Mouse (Mus musculus) cerebral cortex, adult 2 months (tissue): ENCODE data around the gene Gpbp1.

ENCODE experiments used
- WGBS: fragments of 180-500 bp; shearing (Covaris S2); methylation state at CpG from one replicate; pipeline ENCODE4 v1.1.7; 2018; 5-methylcytosine and 5-hydroxymethylcytosine counted together

The Gpbp1 gene

GRCm38 (mm10) chr13:111489802-111490723 is at the start of gene Gpbp1:
TSS of gene Gpbp1 (minus strand) at chr13:111490111.
- under 1% methylated on average over 107 of the region's 109 CpGs for WGBS

GRCm38 (mm10) chr13:111537718-111538117 is 47.8 kb upstream of the Gpbp1 start:
- 83% methylated on average over 9 of the region's 9 CpGs for WGBS

DNA sequence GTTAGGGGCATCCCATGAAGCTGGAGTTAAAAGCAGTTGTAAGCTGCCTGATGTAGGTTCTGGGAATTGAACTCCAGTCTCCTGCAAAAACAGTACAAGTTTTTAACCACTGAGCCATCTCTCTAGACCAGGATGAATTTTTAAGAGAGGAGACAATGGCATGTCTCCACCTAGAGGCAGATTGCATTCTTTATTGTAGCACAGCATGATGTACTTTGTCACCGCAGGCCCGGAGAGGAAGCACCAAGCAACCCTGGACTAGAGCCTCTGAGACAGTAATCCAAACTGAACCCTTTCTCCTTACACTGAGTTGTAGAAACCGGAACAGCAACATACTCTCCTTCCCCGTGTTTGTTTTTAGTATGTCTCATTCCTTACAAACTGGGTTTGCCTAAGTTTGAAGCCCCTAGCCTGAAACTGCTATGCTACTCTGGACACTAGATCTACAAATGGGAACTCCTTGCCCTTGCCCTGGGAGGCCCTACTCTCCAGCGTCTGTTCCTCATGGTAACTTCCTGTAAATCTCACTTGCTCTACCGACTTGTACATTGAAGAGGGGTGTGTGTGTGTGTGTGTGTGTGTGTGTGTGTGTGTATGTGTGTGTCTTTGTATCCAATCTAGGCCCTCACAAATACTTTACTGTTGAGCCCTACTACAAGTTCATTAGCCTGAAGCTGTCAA is 46.4 kb upstream of the Gpbp1 start:
- 72% methylated on average over 6 of the region's 6 CpGs for WGBS

GRCm38 (mm10) chr13:111534131-111534530 is 44.2 kb upstream of the Gpbp1 start:
- WGBS, result 72% methylated on average over 6 of the region's 6 CpGs

DNA sequence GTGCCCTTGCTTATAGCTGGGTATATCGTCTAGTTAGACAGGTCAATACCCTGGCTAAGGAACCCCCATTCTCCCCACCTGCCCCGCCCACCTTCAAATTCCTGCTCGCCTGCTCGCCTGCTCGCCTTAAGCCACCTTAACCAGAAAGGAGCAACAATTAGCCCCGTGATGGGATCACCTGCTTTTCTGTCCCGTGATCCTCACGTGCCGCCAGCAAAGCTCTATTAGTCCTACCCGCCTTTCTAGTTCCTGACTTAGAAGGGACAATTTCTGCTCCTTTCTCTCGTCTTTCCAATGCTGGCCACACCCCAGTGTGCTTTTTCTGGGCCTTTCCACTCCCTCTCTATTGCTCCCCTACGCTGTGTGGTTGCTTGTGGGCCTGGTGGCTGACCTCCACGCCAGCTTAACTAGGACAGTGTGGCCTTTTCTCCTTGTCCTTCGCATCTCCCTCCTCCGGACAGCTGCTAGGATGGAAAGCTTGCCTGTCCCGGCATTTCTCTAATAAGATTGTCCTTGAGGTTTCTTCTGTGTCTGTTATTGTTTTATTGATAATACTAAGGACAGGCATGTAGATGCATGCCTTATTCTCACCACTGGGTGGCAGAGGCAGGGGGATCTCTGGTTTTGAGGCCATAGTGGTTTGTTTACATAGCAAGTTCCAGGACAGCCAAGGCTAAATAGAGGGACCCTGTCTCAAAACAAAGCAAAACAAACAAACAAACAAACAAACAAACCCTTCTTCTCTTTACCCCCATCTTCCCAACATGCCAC is 42.5 kb upstream of the Gpbp1 start:
- 95% methylated on average over 16 of the region's 16 CpGs for WGBS

GRCm38 (mm10) chr13:111531701-111532100 is 41.8 kb upstream of the Gpbp1 start:
- WGBS, result 95% methylated on average over 1 of the region's 1 CpGs

- 93% methylated on average over 2 of the region's 2 CpGs for WGBS
Measured at GRCm38 (mm10) chr13:111524277-111524676, 34.4 kb upstream of the Gpbp1 start.

GRCm38 (mm10) chr13:111522336-111522735 is 32.4 kb upstream of the Gpbp1 start:
- WGBS, result 84% methylated on average over 9 of the region's 9 CpGs

DNA sequence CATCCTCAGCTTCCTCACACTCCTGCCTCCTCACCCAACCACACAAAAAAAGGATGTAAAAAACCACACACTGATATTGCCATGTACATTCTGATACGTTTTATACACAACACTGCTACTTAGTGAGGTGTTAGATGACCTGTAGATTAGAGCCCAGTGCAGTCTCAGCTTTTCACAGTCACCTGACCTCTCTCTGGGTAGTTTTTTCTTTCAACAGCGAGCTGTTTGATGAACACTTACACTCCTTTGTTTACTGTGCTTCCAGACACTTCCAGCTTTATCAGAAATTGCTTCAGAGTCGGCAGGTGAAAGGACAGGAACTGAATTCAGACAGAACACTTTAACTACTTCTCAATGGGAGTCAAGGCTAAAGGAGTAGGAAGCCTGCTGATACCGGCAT is 30.5 kb upstream of the Gpbp1 start:
- 75% methylated on average over 4 of the region's 4 CpGs for WGBS

- WGBS, result 84% methylated on average over 5 of the region's 5 CpGs
Measured at GRCm38 (mm10) chr13:111518332-111518731, 28.4 kb upstream of the Gpbp1 start.

- WGBS, result 80% methylated on average over 7 of the region's 7 CpGs
Measured at GRCm38 (mm10) chr13:111516385-111517150, 26.7 kb upstream of the Gpbp1 start.

GRCm38 (mm10) chr13:111509385-111509784 is 19.5 kb upstream of the Gpbp1 start:
- WGBS, result 57% methylated on average over 5 of the region's 5 CpGs

- 74% methylated on average over 6 of the region's 6 CpGs for WGBS
Measured at GRCm38 (mm10) chr13:111508645-111509044, 18.7 kb upstream of the Gpbp1 start.

- 29% methylated on average over 11 of the region's 11 CpGs for WGBS
Measured at GRCm38 (mm10) chr13:111494330-111495029, 4.6 kb upstream of the Gpbp1 start.

DNA sequence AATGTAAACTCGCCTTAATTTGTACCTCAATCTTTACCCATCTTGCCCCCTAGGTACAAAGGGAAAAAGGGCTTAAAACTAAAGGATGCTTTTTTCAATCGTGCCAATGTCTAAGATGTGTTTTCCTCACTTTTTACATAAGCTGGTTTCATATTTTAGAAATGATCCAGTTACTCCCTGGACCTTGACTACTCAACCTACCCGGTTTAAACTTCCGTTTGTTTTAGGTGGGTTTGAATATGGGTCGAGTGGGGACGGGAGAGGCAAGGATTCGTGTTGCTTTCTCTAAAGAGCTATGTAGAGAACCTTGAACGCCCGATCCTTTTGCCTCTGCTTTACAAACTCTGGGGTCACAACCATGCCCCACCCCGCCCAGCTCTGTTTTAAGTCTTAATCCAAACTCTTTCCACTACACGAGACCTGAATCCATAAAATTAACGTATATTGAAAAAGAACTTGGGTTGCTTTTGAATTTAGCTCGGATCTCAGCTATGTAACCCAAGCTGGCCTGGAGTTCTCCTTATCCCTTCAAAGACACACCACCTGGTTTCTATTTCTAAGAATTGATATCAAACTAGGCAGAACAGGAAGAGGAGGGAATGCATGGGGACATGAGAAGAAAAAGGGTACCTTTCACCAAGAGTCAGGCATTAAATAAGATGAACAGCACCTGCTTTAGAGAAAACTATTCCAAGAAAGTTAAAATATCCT is 1.3 kb upstream of the Gpbp1 start:
- 29% methylated on average over 13 of the region's 13 CpGs for WGBS

GRCm38 (mm10) chr13:111489502-111489801 is 459 bp downstream of the Gpbp1 start:
- 2% methylated on average over 30 of the region's 33 CpGs for WGBS

- WGBS, result under 1% methylated on average over 92 of the region's 98 CpGs
Measured at GRCm38 (mm10) chr13:111488651-111489501, 1.0 kb downstream of the Gpbp1 start.

- 73% methylated on average over 2 of the region's 2 CpGs for WGBS
Measured at GRCm38 (mm10) chr13:111477695-111478094, 12.2 kb downstream of the Gpbp1 start.

DNA sequence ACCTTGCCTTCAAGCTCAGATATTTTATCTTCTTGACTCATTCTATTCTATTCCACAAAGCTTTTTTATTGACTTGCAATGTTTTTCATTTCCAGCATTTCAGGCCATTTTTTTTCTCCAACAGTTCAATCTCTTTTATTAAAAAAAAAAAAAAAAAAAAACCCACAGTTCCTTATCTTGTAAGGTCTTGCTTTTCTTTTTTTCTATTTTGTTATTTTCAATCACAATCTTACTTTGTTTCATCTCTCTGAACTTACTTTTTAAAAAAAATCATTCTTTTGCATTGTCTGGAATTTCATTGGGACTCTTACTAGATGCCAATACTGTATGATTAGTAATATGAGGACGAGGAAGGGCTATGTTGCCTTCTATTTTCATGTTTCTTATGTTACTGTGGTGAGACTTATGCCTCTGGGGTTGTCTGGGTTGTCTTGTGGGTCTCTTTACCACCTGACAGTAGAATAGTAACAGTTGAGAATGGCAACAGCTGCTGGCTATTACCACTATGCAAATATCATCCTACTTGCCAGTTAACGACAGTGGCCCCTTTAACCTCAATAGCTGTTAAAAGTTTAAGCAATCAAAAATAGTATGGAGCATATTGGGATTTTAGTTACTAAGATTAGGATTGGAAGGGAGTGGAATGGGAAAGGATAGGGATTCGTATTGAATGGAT is 19.2 kb downstream of the Gpbp1 start:
- WGBS, result 67% methylated on average over 3 of the region's 3 CpGs
